ENCODE assay signal across 8 mouse cellular contexts in the genomic region with DNA sequence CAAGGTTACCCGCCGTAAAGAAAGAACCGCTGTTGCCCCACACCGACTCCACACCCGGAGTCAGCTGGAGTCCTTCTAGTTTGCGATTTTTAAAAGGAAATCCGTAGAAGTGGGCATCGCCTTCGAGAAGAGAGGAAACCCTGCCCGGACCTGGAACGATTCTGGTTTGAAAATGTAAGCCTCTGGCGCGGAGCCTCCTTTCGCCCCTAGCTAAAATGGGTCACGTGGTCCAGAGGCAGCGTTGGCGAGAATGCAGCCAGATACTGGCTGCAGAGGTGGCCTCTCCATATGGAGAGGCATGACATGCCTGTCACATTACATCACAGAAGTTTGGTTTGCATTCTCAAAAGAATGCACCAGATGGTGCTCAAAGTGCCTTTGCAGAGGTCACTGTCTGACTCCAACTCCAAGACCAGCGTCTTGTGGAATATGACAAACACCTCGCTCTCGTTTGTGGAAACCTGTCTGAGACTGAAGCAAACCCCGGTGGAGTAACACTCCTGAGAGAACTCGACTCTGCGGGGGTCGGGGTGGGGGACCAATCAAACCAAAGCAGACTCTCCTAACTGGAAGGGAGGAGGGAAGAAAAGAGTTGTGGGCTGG.
DNase-seq lines count a peak whose midpoint lies in the region; ATAC-seq and TF ChIP-seq lines count a peak whose summit lies in the region.

No protein-coding gene starts in this region.

- peak overlapping the region; percentile 73 for H3K9ac ChIP-seq in ES-Bruce4 (ENCODE audit: low read depth, poor library complexity, severe bottlenecking)
- H3K9ac ChIP-seq in embryonic facial prominence, embryonic 14.5 days (ENCODE audit: low read depth, low read length) = peak overlapping the region; percentile 64
- H3K9ac ChIP-seq in heart, embryonic 16.5 days (ENCODE audit: low read length) = peak overlapping the region; percentile 83
- H3K9ac ChIP-seq in lung, embryonic 16.5 days (ENCODE audit: low read length) = peak overlapping the region; percentile 43

- no peaks in the 10 kb centered on the region for H3K36me3 ChIP-seq in ES-Bruce4 (ENCODE audit: control insufficient read depth, insufficient read depth, low read length, poor library complexity, severe bottlenecking)
- no peaks in the 10 kb centered on the region for H3K36me3 ChIP-seq in embryonic facial prominence, embryonic 14.5 days (ENCODE audit: control insufficient read depth, insufficient read depth, low read length)
- no peaks in the 10 kb centered on the region for H3K36me3 ChIP-seq in heart, embryonic 16.5 days (ENCODE audit: control insufficient read depth, insufficient read depth)
- H3K36me3 ChIP-seq in lung, embryonic 16.5 days (ENCODE audit: control insufficient read depth, insufficient read depth, low read length) = no peaks in the 10 kb centered on the region

- peak overlapping the region; percentile 75 for H3K4me2 ChIP-seq in embryonic facial prominence, embryonic 14.5 days (ENCODE audit: low read depth, low read length)
- peak overlapping the region; percentile 89 for H3K4me2 ChIP-seq in heart, embryonic 16.5 days (ENCODE audit: low read depth, low read length)
- H3K4me2 ChIP-seq in lung, embryonic 16.5 days (ENCODE audit: low read depth, low read length) = peak overlapping the region; percentile 59

- no peaks in the 10 kb centered on the region for H3K4me1 ChIP-seq in ES-Bruce4 (ENCODE audit: control insufficient read depth, insufficient read depth, low read length)
- H3K4me1 ChIP-seq in bone marrow macrophage, adult 2 months (ENCODE audit: control insufficient read depth, insufficient read depth, low read length) = no peaks in the 10 kb centered on the region
- no peaks in the 10 kb centered on the region for H3K4me1 ChIP-seq in embryonic facial prominence, embryonic 14.5 days (ENCODE audit: control insufficient read depth, insufficient read depth, low read length)
- H3K4me1 ChIP-seq in heart, embryonic 16.5 days (ENCODE audit: control insufficient read depth, insufficient read depth, low read length) = 0 out of 2 replicates have a peak, but pooled peaks cover 2% of the 10 kb centered on the region
- H3K4me1 ChIP-seq in lung, embryonic 16.5 days (replicated peaks; ENCODE audit: control insufficient read depth, insufficient read depth, low read length) = 0 out of 2 replicates have a peak, but pooled peaks cover 5% of the 10 kb centered on the region

- H3K9me3 ChIP-seq in ES-Bruce4 (replicated peaks; ENCODE audit: control insufficient read depth, insufficient read depth, low read length, poor library complexity, severe bottlenecking) = no peaks in the 10 kb centered on the region
- no peaks in the 10 kb centered on the region for H3K9me3 ChIP-seq in embryonic facial prominence, embryonic 14.5 days (ENCODE audit: control insufficient read depth, low read length)
- H3K9me3 ChIP-seq in heart, embryonic 16.5 days (replicated peaks; ENCODE audit: control insufficient read depth, low read length) = no peaks in the 10 kb centered on the region
- no peaks in the 10 kb centered on the region for H3K9me3 ChIP-seq in lung, embryonic 16.5 days (ENCODE audit: control insufficient read depth, low read length)

- H3K27me3 ChIP-seq in ES-Bruce4 (ENCODE audit: control insufficient read depth, insufficient read depth, low read length, poor library complexity, severe bottlenecking) = no peaks in the 10 kb centered on the region
- no peaks in the 10 kb centered on the region for H3K27me3 ChIP-seq in embryonic facial prominence, embryonic 14.5 days (replicated peaks; ENCODE audit: control insufficient read depth, insufficient read depth, low read length)
- H3K27me3 ChIP-seq in heart, embryonic 16.5 days (ENCODE audit: control insufficient read depth, insufficient read depth, low read length) = no peaks in the 10 kb centered on the region
- no peaks in the 10 kb centered on the region for H3K27me3 ChIP-seq in lung, embryonic 16.5 days (ENCODE audit: control insufficient read depth, insufficient read depth, low read depth, low read length)

- peak overlapping the region; percentile 93 for H3K4me3 ChIP-seq in ES-Bruce4 (ENCODE audit: low read depth, low read length)
- peak overlapping the region; percentile 92 for H3K4me3 ChIP-seq in bone marrow macrophage, adult 2 months (ENCODE audit: insufficient read depth, low read length)
- H3K4me3 ChIP-seq in embryonic facial prominence, embryonic 14.5 days (ENCODE audit: low read depth, low read length) = peak overlapping the region; percentile 61
- peak overlapping the region; percentile 75 for H3K4me3 ChIP-seq in heart, embryonic 16.5 days (ENCODE audit: low read length)
- H3K4me3 ChIP-seq in lung, embryonic 16.5 days (ENCODE audit: low read length) = peak overlapping the region; percentile 54

- DNase-seq in embryonic facial prominence, embryonic 14.5 days (ENCODE audit: low spot score) = peak; percentile 88
- DNase-seq in kidney, postnatal 10 days = peak; percentile 60
- DNase-seq in thymus, postnatal 25 days = peak; percentile 47

- no peak for TF ChIP-seq POLR2A in ES-Bruce4 (IDR thresholded peaks at IDR 0.05; ENCODE audit: insufficient read depth, low read length)
- TF ChIP-seq POLR2A in bone marrow macrophage, adult 2 months (IDR thresholded peaks at IDR 0.05; ENCODE audit: borderline replicate concordance, low read depth, low read length) = no peak

- TF ChIP-seq CTCF in ES-Bruce4 (IDR thresholded peaks at IDR 0.05; ENCODE audit: low read depth, low read length) = no peak
- no peak for TF ChIP-seq CTCF in bone marrow macrophage, adult 2 months (IDR thresholded peaks at IDR 0.05; ENCODE audit: low read depth, low read length)

- H3K27ac ChIP-seq in ES-Bruce4 (ENCODE audit: insufficient read depth, low read length) = no peak overlapping the region
- H3K27ac ChIP-seq in bone marrow macrophage, adult 2 months (ENCODE audit: insufficient read depth, low read depth, low read length) = peak overlapping the region; percentile 9; the same call in 1 of the 2 replicates
- H3K27ac ChIP-seq in embryonic facial prominence, embryonic 14.5 days (replicated peaks; ENCODE audit: low read depth, low read length) = peak overlapping the region; percentile 82
- peak overlapping the region; percentile 96 for H3K27ac ChIP-seq in heart, embryonic 16.5 days (ENCODE audit: low read length)
- peak overlapping the region; percentile 48 for H3K27ac ChIP-seq in lung, embryonic 16.5 days (ENCODE audit: low read length)

- WGBS in embryonic facial prominence, embryonic 14.5 days = under 1% methylated on average over 24 of the region's 24 CpGs
- WGBS in heart, embryonic 16.5 days = under 1% methylated on average over 24 of the region's 24 CpGs
- WGBS in lung, embryonic 16.5 days = under 1% methylated on average over 24 of the region's 24 CpGs

- ATAC-seq in embryonic facial prominence, embryonic 14.5 days (ENCODE audit: low read depth) = peak; percentile 56
- ATAC-seq in heart, embryonic 16.5 days (replicated peaks; ENCODE audit: extremely low read depth, insufficient read depth, low FRiP score) = peak; percentile 68
- peak; percentile 73 for ATAC-seq in lung, embryonic 16.5 days (ENCODE audit: low read depth)
- ATAC-seq in neutrophil, adult 5-6 weeks (ENCODE audit: extremely low read depth, insufficient number of reproducible peaks, low FRiP score, poor library complexity, severe bottlenecking) = peak; percentile 39; the same call in 1 of the 2 replicates

- TF ChIP-seq EP300 in ES-Bruce4 (IDR thresholded peaks at IDR 0.05; ENCODE audit: insufficient read depth, low read depth, low read length) = no peak
